ENCODE assay signal across 25 mouse cellular contexts in the genomic region with DNA sequence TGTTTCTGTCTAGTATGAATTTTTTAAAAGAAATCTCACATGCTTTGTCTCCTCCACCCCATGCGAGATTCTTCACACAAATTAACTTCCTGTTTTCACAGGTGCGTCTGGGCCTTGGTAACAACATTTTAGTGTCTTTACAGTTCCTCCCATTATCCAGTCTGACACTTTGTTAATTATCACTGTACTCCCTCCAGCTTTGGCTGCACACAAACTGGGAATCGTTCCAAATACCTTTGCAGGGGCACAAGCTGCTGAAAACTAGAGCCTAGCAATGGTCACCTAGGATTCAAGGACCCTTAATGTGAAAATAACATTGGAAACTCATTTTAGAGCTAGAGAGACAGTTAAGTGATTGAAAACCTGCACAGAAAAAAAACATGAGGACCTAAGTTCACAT.
DNase-seq lines count a peak whose midpoint lies in the region; ATAC-seq and TF ChIP-seq lines count a peak whose summit lies in the region.
"Had no signal": no experiment of that assay in that cellular context is flagged by ENCODE, and none has a peak within 500 bp of the region (broad histone marks: within the 10 kb centered on the region; RNA-seq: fewer than 3 reads in every experiment).

No protein-coding gene starts in this region.

- no peaks in the 10 kb centered on the region for H3K36me3 ChIP-seq in forebrain, embryonic 14.5 days (ENCODE audit: control insufficient read depth, insufficient read depth, low read length)
- no peaks in the 10 kb centered on the region for H3K36me3 ChIP-seq in forebrain, embryonic 15.5 days
- no peaks in the 10 kb centered on the region for H3K36me3 ChIP-seq in kidney, embryonic 14.5 days (ENCODE audit: control insufficient read depth, insufficient read depth, low read length)
- H3K36me3 ChIP-seq: embryonic facial prominence, embryonic 13.5 days; forebrain, embryonic 12.5 days; intestine, embryonic 15.5 days; limb, embryonic 12.5 days; midbrain, embryonic 10.5 days had no signal

- 45% methylated on average over 3 of the region's 3 CpGs for WGBS in forebrain, embryonic 14.5 days
- WGBS in forebrain, embryonic 15.5 days = 50% methylated on average over 3 of the region's 3 CpGs
- 18% methylated on average over 3 of the region's 3 CpGs for WGBS in kidney, embryonic 14.5 days

- H3K4me2 ChIP-seq in forebrain, embryonic 14.5 days (ENCODE audit: low read length) = no peak overlapping the region
- no peak overlapping the region for H3K4me2 ChIP-seq in forebrain, embryonic 15.5 days (replicated peaks)
- H3K4me2 ChIP-seq in kidney, embryonic 14.5 days (replicated peaks; ENCODE audit: low read depth, low read length) = no peak overlapping the region
- H3K4me2 ChIP-seq: embryonic facial prominence, embryonic 13.5 days; forebrain, embryonic 12.5 days; intestine, embryonic 15.5 days; limb, embryonic 12.5 days; liver, embryonic 11.5 days had no signal

- H3K9me3 ChIP-seq in forebrain, embryonic 14.5 days (replicated peaks; ENCODE audit: control insufficient read depth, low read length) = no peaks in the 10 kb centered on the region
- no peaks in the 10 kb centered on the region for H3K9me3 ChIP-seq in forebrain, embryonic 15.5 days
- H3K9me3 ChIP-seq in kidney, embryonic 14.5 days (ENCODE audit: control insufficient read depth, low read length) = no peaks in the 10 kb centered on the region
- H3K9me3 ChIP-seq: embryonic facial prominence, embryonic 13.5 days; forebrain, embryonic 12.5 days; intestine, embryonic 15.5 days; limb, embryonic 12.5 days; midbrain, embryonic 10.5 days had no signal

- no peak overlapping the region for H3K4me3 ChIP-seq in forebrain, embryonic 14.5 days (ENCODE audit: low read depth, low read length)
- H3K4me3 ChIP-seq in forebrain, embryonic 15.5 days = no peak overlapping the region
- H3K4me3 ChIP-seq in kidney, embryonic 14.5 days (ENCODE audit: low read length) = no peak overlapping the region
- H3K4me3 ChIP-seq: embryonic facial prominence, embryonic 13.5 days; erythroblast, embryonic 14.5 days; forebrain, embryonic 12.5 days; gastrocnemius, adult 2 months; intestine, embryonic 15.5 days; layer of hippocampus, adult 2 months; limb, embryonic 12.5 days; midbrain, embryonic 10.5 days had no signal

- peak; percentile 32 for DNase-seq in forebrain, embryonic 14.5 days (ENCODE audit: low spot score)
- no peak for DNase-seq in kidney, adult 11 months
- peak; percentile 9 to 21 for DNase-seq in kidney, postnatal 4 days
- no peak for DNase-seq in kidney, adult 18-20 months
- DNase-seq in brain, embryonic 14.5 days (ENCODE audit: low read depth) = peak; percentile 54
- DNase-seq: adrenal gland, postnatal 14 days; cerebellum, adult 11 months; cerebellum, postnatal 25 days; gastrocnemius, adult 2 months; heart, postnatal 4 days; lung, adult 18-20 months; lung, postnatal 10 days; right cerebral cortex, postnatal 25 days; spleen, adult 18-20 months had no signal

- no peaks in the 10 kb centered on the region for H3K27me3 ChIP-seq in forebrain, embryonic 14.5 days (replicated peaks; ENCODE audit: control insufficient read depth, insufficient read depth, low read length)
- H3K27me3 ChIP-seq in forebrain, embryonic 15.5 days = no peaks in the 10 kb centered on the region
- H3K27me3 ChIP-seq in kidney, embryonic 14.5 days (ENCODE audit: control insufficient read depth, insufficient read depth, low read length) = no peaks in the 10 kb centered on the region
- H3K27me3 ChIP-seq: embryonic facial prominence, embryonic 13.5 days; forebrain, embryonic 12.5 days; intestine, embryonic 15.5 days; limb, embryonic 12.5 days had no signal

- no peak for TF ChIP-seq POLR2A in brain, embryonic 14.5 days (IDR thresholded peaks at IDR 0.05; ENCODE audit: borderline replicate concordance, extremely low read depth, insufficient read depth, insufficient read length, poor library complexity, severe bottlenecking)

- H3K27ac ChIP-seq in forebrain, embryonic 14.5 days (ENCODE audit: low read depth, low read length) = no peak overlapping the region
- no peak overlapping the region for H3K27ac ChIP-seq in forebrain, embryonic 15.5 days (replicated peaks)
- H3K27ac ChIP-seq in kidney, embryonic 14.5 days (ENCODE audit: low read depth, low read length) = no peak overlapping the region
- H3K27ac ChIP-seq: embryonic facial prominence, embryonic 13.5 days; forebrain, embryonic 12.5 days; gastrocnemius, adult 2 months; intestine, embryonic 15.5 days; layer of hippocampus, adult 2 months; limb, embryonic 12.5 days; midbrain, embryonic 10.5 days had no signal

- no peaks in the 10 kb centered on the region for H3K4me1 ChIP-seq in forebrain, embryonic 14.5 days (ENCODE audit: control insufficient read depth, insufficient read depth, low read length)
- H3K4me1 ChIP-seq in forebrain, embryonic 15.5 days = no peaks in the 10 kb centered on the region
- H3K4me1 ChIP-seq in kidney, embryonic 14.5 days (ENCODE audit: control insufficient read depth, insufficient read depth, low read length) = no peaks in the 10 kb centered on the region
- H3K4me1 ChIP-seq: embryonic facial prominence, embryonic 13.5 days; forebrain, embryonic 12.5 days; intestine, embryonic 15.5 days; limb, embryonic 12.5 days; midbrain, embryonic 10.5 days had no signal

- TF ChIP-seq CTCF in brain, embryonic 14.5 days (IDR thresholded peaks at IDR 0.05; ENCODE audit: borderline replicate concordance, extremely low read depth, insufficient read depth, insufficient read length) = no peak

- ATAC-seq in forebrain, embryonic 14.5 days = no peak
- no peak for ATAC-seq in forebrain, embryonic 15.5 days (replicated peaks)
- ATAC-seq in kidney, embryonic 14.5 days (ENCODE audit: low FRiP score, low TSS enrichment) = peak; percentile 81; the same call in 1 of the 2 replicates
- ATAC-seq: CD4-positive, CD25-positive, alpha-beta regulatory T cell, adult 4 months; intestine, embryonic 15.5 days had no signal

- H3K9ac ChIP-seq in forebrain, embryonic 14.5 days (ENCODE audit: low read length) = no peak overlapping the region
- H3K9ac ChIP-seq in forebrain, embryonic 15.5 days (replicated peaks) = no peak overlapping the region
- H3K9ac ChIP-seq in kidney, embryonic 14.5 days (ENCODE audit: low read depth, low read length) = no peak overlapping the region
- H3K9ac ChIP-seq: embryonic facial prominence, embryonic 13.5 days; forebrain, embryonic 12.5 days; intestine, embryonic 15.5 days; limb, embryonic 12.5 days had no signal

Comparison
In these comparisons a context has a peak if more than half of its experiments do, and no peak if none do; other contexts are left out.
1. DNase-seq: peak in forebrain, embryonic 14.5 days (single experiment), kidney, postnatal 4 days (2 of 2) and brain, embryonic 14.5 days (single experiment); none in kidney, adult 11 months (single experiment) and kidney, adult 18-20 months (single experiment).